In the genomic region with DNA sequence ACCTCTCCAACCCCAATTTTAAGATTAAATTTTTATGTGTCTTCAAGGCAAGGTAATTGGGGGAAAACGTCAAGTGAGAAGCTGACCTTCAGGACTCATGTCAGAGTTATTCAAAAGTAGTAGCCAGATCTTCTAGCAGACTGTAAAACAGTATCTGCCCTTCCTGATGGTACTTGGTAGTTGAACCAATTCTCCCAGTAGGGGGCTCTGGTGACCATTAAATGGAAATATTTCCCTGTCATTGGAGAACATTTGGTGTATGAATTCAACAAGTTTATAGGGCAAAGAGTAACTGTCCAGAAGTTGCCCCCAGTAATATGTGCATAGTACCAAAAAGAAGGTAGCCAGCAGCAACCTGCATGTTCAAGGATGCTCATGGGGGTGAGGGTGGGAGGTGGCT, we compare ENCODE assay signal across 9 mouse cellular contexts.
DNase-seq lines count a peak whose midpoint lies in the region; ATAC-seq and TF ChIP-seq lines count a peak whose summit lies in the region.
"Had no signal": no experiment of that assay in that cellular context is flagged by ENCODE, and none has a peak within 500 bp of the region (broad histone marks: within the 10 kb centered on the region; RNA-seq: fewer than 3 reads in every experiment).

No protein-coding gene starts in this region.

- no peak for TF ChIP-seq POLR2A in heart, adult 2 months (IDR thresholded peaks at IDR 0.05; ENCODE audit: insufficient read depth, low read depth, low read length)

- no peak for TF ChIP-seq EP300 in heart, adult 2 months (IDR thresholded peaks at IDR 0.05; ENCODE audit: insufficient read depth, low read depth, low read length)

- ATAC-seq in heart, embryonic 12.5 days (ENCODE audit: insufficient number of reproducible peaks, low FRiP score) = no peak
- no peak for ATAC-seq in forebrain, embryonic 12.5 days (ENCODE audit: low FRiP score)

- H3K4me1 ChIP-seq in heart, adult 2 months (ENCODE audit: control insufficient read depth, insufficient read depth, low read length) = no peaks in the 10 kb centered on the region
- no peaks in the 10 kb centered on the region for H3K4me1 ChIP-seq in heart, embryonic 12.5 days (replicated peaks)
- H3K4me1 ChIP-seq in forebrain, embryonic 12.5 days = peaks cover 10% of the 10 kb centered on the region; the same call in 1 of the 2 replicates
- H3K4me1 ChIP-seq: lung, embryonic 15.5 days had no signal

- peak; percentile 80 for TF ChIP-seq CTCF in heart, adult 2 months (IDR thresholded peaks at IDR 0.05)

- no peak overlapping the region for H3K9ac ChIP-seq in heart, adult 2 months (ENCODE audit: low read depth, low read length)
- H3K9ac ChIP-seq in heart, embryonic 12.5 days = no peak overlapping the region
- H3K9ac ChIP-seq in forebrain, embryonic 12.5 days = no peak overlapping the region
- H3K9ac ChIP-seq: lung, embryonic 15.5 days had no signal

- no peaks in the 10 kb centered on the region for H3K9me3 ChIP-seq in heart, embryonic 12.5 days (replicated peaks)
- H3K9me3 ChIP-seq in forebrain, embryonic 12.5 days = no peaks in the 10 kb centered on the region
- H3K9me3 ChIP-seq: lung, embryonic 15.5 days had no signal

- intact Hi-C loops in heart, adult 2 months (cut with DNase I) = loop anchor here (1.0 to 5.0 kb wide), 5 partner anchors 69 to 522 kb away; no protein-coding TSS in a partner anchor

- DNase-seq in heart, adult 2 months = no peak
- peak; percentile 15 for DNase-seq in right cerebral cortex, adult 18-20 months
- no peak for DNase-seq in right cerebral cortex, postnatal 14 days
- peak; percentile 63 to 67 for DNase-seq in cerebellum, postnatal 14 days
- DNase-seq in retina, postnatal 1 day = peak; percentile 76
- DNase-seq in spleen, adult 12 weeks (ENCODE audit: low spot score) = no peak

- H3K27ac ChIP-seq in heart, adult 2 months = no peak overlapping the region
- H3K27ac ChIP-seq in heart, embryonic 12.5 days (ENCODE audit: poor library complexity, severe bottlenecking) = no peak overlapping the region
- H3K27ac ChIP-seq in forebrain, embryonic 12.5 days = no peak overlapping the region
- H3K27ac ChIP-seq: lung, embryonic 15.5 days had no signal

- 33% methylated on average over 1 of the region's 1 CpGs for WGBS in heart, adult 2 months
- 32% methylated on average over 1 of the region's 1 CpGs for WGBS in heart, embryonic 12.5 days
- WGBS in forebrain, embryonic 12.5 days = 45% methylated on average over 1 of the region's 1 CpGs

- H3K27me3 ChIP-seq in heart, adult 2 months (ENCODE audit: control insufficient read depth, insufficient read depth, low read length) = no peaks in the 10 kb centered on the region
- no peaks in the 10 kb centered on the region for H3K27me3 ChIP-seq in heart, embryonic 12.5 days (replicated peaks)
- no peaks in the 10 kb centered on the region for H3K27me3 ChIP-seq in forebrain, embryonic 12.5 days
- H3K27me3 ChIP-seq: lung, embryonic 15.5 days had no signal

- no peaks in the 10 kb centered on the region for H3K36me3 ChIP-seq in heart, adult 2 months (ENCODE audit: control insufficient read depth, insufficient read depth, low read length)
- no peaks in the 10 kb centered on the region for H3K36me3 ChIP-seq in heart, embryonic 12.5 days
- H3K36me3 ChIP-seq in forebrain, embryonic 12.5 days (replicated peaks) = no peaks in the 10 kb centered on the region
- H3K36me3 ChIP-seq: lung, embryonic 15.5 days had no signal

- no peak overlapping the region for H3K4me3 ChIP-seq in heart, adult 2 months
- H3K4me3 ChIP-seq in heart, embryonic 12.5 days = no peak overlapping the region
- no peak overlapping the region for H3K4me3 ChIP-seq in forebrain, embryonic 12.5 days (replicated peaks)
- H3K4me3 ChIP-seq: lung, embryonic 15.5 days had no signal

- H3K4me2 ChIP-seq in heart, embryonic 12.5 days = no peak overlapping the region
- H3K4me2 ChIP-seq in forebrain, embryonic 12.5 days = no peak overlapping the region
- H3K4me2 ChIP-seq: lung, embryonic 15.5 days had no signal

- H3K79me2 ChIP-seq in heart, adult 2 months (replicated peaks; ENCODE audit: control insufficient read depth, insufficient read depth, low read length) = no peaks in the 10 kb centered on the region

Comparison
In these comparisons a context has a peak if more than half of its experiments do, and no peak if none do; other contexts are left out.
1. DNase-seq: peak in right cerebral cortex, adult 18-20 months (single experiment), cerebellum, postnatal 14 days (2 of 2) and retina, postnatal 1 day (single experiment); none in heart, adult 2 months (0 of 2), right cerebral cortex, postnatal 14 days (single experiment) and spleen, adult 12 weeks (single experiment).